Mouse (Mus musculus) lung, postnatal 0 days (tissue): ENCODE results near the gene Mkrn2.

Source experiments
- CTCF ChIP-seq: IDR thresholded peaks from 2 replicates; pipeline ENCODE4 v1.5.1; 2016; ENCODE audit warnings: antibody characterized with exemption, mild to moderate bottlenecking
- EP300 ChIP-seq: IDR thresholded peaks from 2 replicates; pipeline ENCODE4 v1.6.1; 2016; ENCODE audit warnings: antibody characterized with exemption, mild to moderate bottlenecking, control low read depth

GRCm38 (mm10) chr6:115583430-115584125, 18.1 kb upstream of the Mkrn2 start:
- TF ChIP-seq CTCF (no peak), EP300 (no peak)
